Mouse (Mus musculus): Measurements from ENCODE around the gene Osbpl5. TPM values are rescaled to one million over a fixed set of nuclear protein-coding genes. Genes with fewer than 3 reads are reported as not detected.

The Osbpl5 gene
- polyA plus RNA-seq, 1 experiment = 75.0 TPM

DNA sequence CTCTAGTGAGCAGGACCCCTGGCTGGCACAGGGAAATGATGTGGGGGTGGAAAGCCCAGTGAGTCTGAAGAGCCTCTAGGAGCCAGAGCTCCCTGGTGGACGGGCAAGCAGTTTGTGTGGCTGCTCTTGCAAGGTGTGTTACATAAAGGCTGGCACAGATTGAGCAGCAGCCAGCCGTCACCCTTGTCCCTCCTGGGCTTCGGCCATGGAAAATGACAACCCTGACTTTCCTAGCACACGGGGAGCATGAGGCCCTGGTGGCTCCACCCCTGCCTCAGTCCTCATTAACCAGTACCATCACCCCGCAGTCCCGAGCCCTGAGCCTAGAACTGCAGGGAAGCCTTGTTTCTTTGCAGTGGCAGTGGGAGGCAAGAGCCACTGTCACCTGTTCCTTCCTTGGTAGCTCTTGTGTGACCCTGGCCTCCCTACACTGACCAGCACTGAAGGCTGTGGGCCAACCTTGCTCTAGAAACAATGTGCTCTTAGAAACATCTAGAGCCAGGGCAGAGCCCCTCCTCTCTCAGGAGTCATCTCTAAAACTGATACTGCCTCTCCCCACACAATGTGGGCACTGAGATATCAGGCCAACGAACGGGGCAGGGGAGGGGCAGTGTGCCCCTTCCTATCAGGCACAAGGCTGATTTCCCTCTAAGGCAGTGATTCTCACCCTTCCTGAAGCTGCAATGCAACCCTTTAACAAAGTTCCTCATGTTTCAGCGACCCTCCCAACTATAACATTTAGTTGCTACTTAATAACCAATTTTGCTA is 1.2 kb downstream of the Osbpl5 start:
- Histone ChIP-seq H3K36me3 (ENCODE audit: control insufficient read depth, insufficient read depth, low read length) (no peaks in the 10 kb centered on the region), H3K4me1 (ENCODE audit: control insufficient read depth, insufficient read depth, low read length) (no peaks in the 10 kb centered on the region), H3K27ac (ENCODE audit: insufficient read depth, low read depth, low read length) (no peak overlapping the region), H3K27me3 (replicated peaks; ENCODE audit: control insufficient read depth, insufficient read depth, low read length) (no peaks in the 10 kb centered on the region), H3K4me3 (ENCODE audit: insufficient read depth, low read depth, low read length) (no peak overlapping the region)
- WGBS = 82% methylated on average over 9 of the region's 9 CpGs
- DNase-seq = peak; percentile 33
- no peak for TF ChIP-seq POLR2A (IDR thresholded peaks at IDR 0.05; ENCODE audit: low read depth, low read length)
- no peak for TF ChIP-seq CTCF (conservative IDR thresholded peaks at IDR 0.05; ENCODE audit: insufficient read depth, insufficient read length, low read depth, low read length)

GRCm38 (mm10) chr7:143753990-143754715 is 2.6 kb downstream of the Osbpl5 start:
- H3K27ac ChIP-seq (ENCODE audit: insufficient read depth, low read depth, low read length) = no peak overlapping the region
- 36% methylated on average over 5 of the region's 5 CpGs for WGBS
- H3K4me3 ChIP-seq (ENCODE audit: insufficient read depth, low read depth, low read length) = no peak overlapping the region
- no peaks in the 10 kb centered on the region for H3K4me1 ChIP-seq (ENCODE audit: control insufficient read depth, insufficient read depth, low read length)
- no peaks in the 10 kb centered on the region for H3K27me3 ChIP-seq (replicated peaks; ENCODE audit: control insufficient read depth, insufficient read depth, low read length)
- H3K36me3 ChIP-seq (ENCODE audit: control insufficient read depth, insufficient read depth, low read length) = no peaks in the 10 kb centered on the region
- TF ChIP-seq POLR2A (IDR thresholded peaks at IDR 0.05; ENCODE audit: low read depth, low read length) (no peak), CTCF (conservative IDR thresholded peaks at IDR 0.05; ENCODE audit: insufficient read depth, insufficient read length, low read depth, low read length) (peak; percentile 88)
- peak; percentile 67 for DNase-seq

GRCm38 (mm10) chr7:143752606-143753005 is 4.2 kb downstream of the Osbpl5 start:
- DNase-seq = no peak
- H3K36me3 ChIP-seq (ENCODE audit: control insufficient read depth, insufficient read depth, low read length) = no peaks in the 10 kb centered on the region
- H3K27ac ChIP-seq (ENCODE audit: insufficient read depth, low read depth, low read length) = no peak overlapping the region
- no peak for TF ChIP-seq POLR2A (IDR thresholded peaks at IDR 0.05; ENCODE audit: low read depth, low read length)
- TF ChIP-seq CTCF (conservative IDR thresholded peaks at IDR 0.05; ENCODE audit: insufficient read depth, insufficient read length, low read depth, low read length) = no peak
- H3K27me3 ChIP-seq (replicated peaks; ENCODE audit: control insufficient read depth, insufficient read depth, low read length) = no peaks in the 10 kb centered on the region
- WGBS = 83% methylated on average over 3 of the region's 3 CpGs
- H3K4me3 ChIP-seq (ENCODE audit: insufficient read depth, low read depth, low read length) = no peak overlapping the region
- no peaks in the 10 kb centered on the region for H3K4me1 ChIP-seq (ENCODE audit: control insufficient read depth, insufficient read depth, low read length)

DNA sequence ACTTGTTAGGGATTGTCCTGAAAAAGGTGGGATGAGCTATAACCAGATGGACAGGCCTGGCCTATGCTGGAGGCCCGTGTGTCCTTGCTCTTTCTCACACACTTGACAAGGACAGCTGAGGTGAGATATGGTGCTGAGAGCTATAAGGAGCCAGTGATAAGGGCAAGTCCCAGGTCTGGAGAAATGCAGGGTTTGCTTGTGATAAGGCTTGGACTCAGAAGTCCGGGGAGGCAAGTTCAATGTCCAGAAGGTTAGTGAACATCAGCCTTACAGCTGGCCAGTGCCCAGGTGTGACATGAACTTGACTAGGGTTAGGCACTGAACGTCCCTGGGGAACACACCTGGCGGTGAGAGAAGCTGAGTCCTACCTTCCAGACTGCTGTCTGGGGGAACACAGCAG is 4.7 kb downstream of the Osbpl5 start:
- no peak for TF ChIP-seq CTCF (conservative IDR thresholded peaks at IDR 0.05; ENCODE audit: insufficient read depth, insufficient read length, low read depth, low read length)
- TF ChIP-seq POLR2A (IDR thresholded peaks at IDR 0.05; ENCODE audit: low read depth, low read length) = no peak
- Histone ChIP-seq H3K27me3 (replicated peaks; ENCODE audit: control insufficient read depth, insufficient read depth, low read length) (no peaks in the 10 kb centered on the region), H3K4me3 (ENCODE audit: insufficient read depth, low read depth, low read length) (no peak overlapping the region), H3K36me3 (ENCODE audit: control insufficient read depth, insufficient read depth, low read length) (no peaks in the 10 kb centered on the region), H3K27ac (ENCODE audit: insufficient read depth, low read depth, low read length) (no peak overlapping the region), H3K4me1 (ENCODE audit: control insufficient read depth, insufficient read depth, low read length) (no peaks in the 10 kb centered on the region)
- DNase-seq = no peak
- 50% methylated on average over 4 of the region's 4 CpGs for WGBS

- no peaks in the 10 kb centered on the region for H3K36me3 ChIP-seq (ENCODE audit: control insufficient read depth, insufficient read depth, low read length)
- H3K4me1 ChIP-seq (ENCODE audit: control insufficient read depth, insufficient read depth, low read length) = no peaks in the 10 kb centered on the region
- no peak for DNase-seq
- no peak overlapping the region for H3K4me3 ChIP-seq (ENCODE audit: insufficient read depth, low read depth, low read length)
- TF ChIP-seq CTCF (conservative IDR thresholded peaks at IDR 0.05; ENCODE audit: insufficient read depth, insufficient read length, low read depth, low read length) = no peak
- TF ChIP-seq POLR2A (IDR thresholded peaks at IDR 0.05; ENCODE audit: low read depth, low read length) = no peak
- no peak overlapping the region for H3K27ac ChIP-seq (ENCODE audit: insufficient read depth, low read depth, low read length)
- no peaks in the 10 kb centered on the region for H3K27me3 ChIP-seq (replicated peaks; ENCODE audit: control insufficient read depth, insufficient read depth, low read length)
- WGBS = 74% methylated on average over 1 of the region's 1 CpGs
These were observed 5.4 kb downstream of the Osbpl5 start for GRCm38 (mm10) chr7:143751380-143751779.

GRCm38 (mm10) chr7:143749045-143749444 is 7.7 kb downstream of the Osbpl5 start:
- H3K36me3 ChIP-seq (ENCODE audit: control insufficient read depth, insufficient read depth, low read length) = no peaks in the 10 kb centered on the region
- H3K27ac ChIP-seq (ENCODE audit: insufficient read depth, low read depth, low read length) = no peak overlapping the region
- TF ChIP-seq CTCF (conservative IDR thresholded peaks at IDR 0.05; ENCODE audit: insufficient read depth, insufficient read length, low read depth, low read length) = no peak
- no peak for TF ChIP-seq POLR2A (IDR thresholded peaks at IDR 0.05; ENCODE audit: low read depth, low read length)
- H3K4me1 ChIP-seq (ENCODE audit: control insufficient read depth, insufficient read depth, low read length) = no peaks in the 10 kb centered on the region
- H3K4me3 ChIP-seq (ENCODE audit: insufficient read depth, low read depth, low read length) = no peak overlapping the region
- no peaks in the 10 kb centered on the region for H3K27me3 ChIP-seq (replicated peaks; ENCODE audit: control insufficient read depth, insufficient read depth, low read length)
- 73% methylated on average over 3 of the region's 3 CpGs for whole genome bisulfite sequencing
- no peak for DNase-seq

Data from kidney, adult 2 months (tissue).